Mouse (Mus musculus) brain, embryonic 14.5 days (tissue): Measurements from ENCODE around the gene Mapk9. TPM values are rescaled to one million over a fixed set of nuclear protein-coding genes. Genes with fewer than 3 reads are reported as not detected.

ENCODE experiments used
- DNase-seq: peaks from one replicate; pipeline ENCODE4 v3.0.0-alpha.2; 2011; ENCODE audit warnings: low read depth
- CTCF ChIP-seq: fragments of 200-500 bp; IDR thresholded peaks from 2 replicates; pipeline ENCODE4 v1.5.1; 2012; ENCODE audit warnings: inconsistent platforms, mild to moderate bottlenecking, moderate library complexity, borderline replicate concordance; ENCODE audit not compliant: insufficient read depth, insufficient read length; ENCODE audit errors: extremely low read depth
- POLR2A ChIP-seq: fragments of 200-500 bp; IDR thresholded peaks from 2 replicates; pipeline ENCODE4 v1.6.1; 2012; ENCODE audit warnings: mild to moderate bottlenecking, inconsistent platforms, borderline replicate concordance; ENCODE audit not compliant: poor library complexity, insufficient read depth, insufficient read length, severe bottlenecking; ENCODE audit errors: extremely low read depth
- polyA plus RNA-seq: library from polyadenylated mRNA; depleted of rRNA; stranded (reverse); fragments of >200 nt; gene quantifications from 2 replicates; pipeline ENCODE4 v1.2.3, GENCODE M21; 2012; rRNA removed

The Mapk9 gene
- polyA plus RNA-seq, 1 experiment: 89.3 TPM

DNA sequence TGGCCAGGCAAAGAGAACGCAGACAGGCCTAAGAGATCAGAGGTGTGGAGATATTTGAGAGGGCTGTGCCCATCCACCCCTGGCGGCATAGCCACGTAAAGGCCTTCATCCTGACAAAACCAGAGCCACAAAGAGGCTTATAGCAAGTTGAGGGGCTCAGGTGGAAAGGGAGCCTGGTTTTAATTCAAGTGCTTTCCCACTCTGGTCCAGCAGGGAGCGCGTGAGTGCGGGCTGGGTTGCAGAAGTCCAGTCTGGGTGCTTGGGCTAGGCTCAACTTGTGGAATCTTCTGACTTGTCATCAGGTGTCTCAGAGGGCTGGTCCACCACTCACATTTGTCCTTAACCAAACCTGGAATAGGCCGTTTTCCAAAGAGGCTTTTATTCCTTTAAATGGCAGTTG, 56.8 kb downstream of the Mapk9 start:
- TF ChIP-seq CTCF: peak; percentile 82
- no peak for TF ChIP-seq POLR2A
- peak; percentile 68 for DNase-seq

GRCm38 (mm10) chr11:49918521-49919180, 72.1 kb downstream of the Mapk9 start:
- peak; percentile 69 for DNase-seq
- TF ChIP-seq POLR2A (no peak), CTCF (no peak)

GRCm38 (mm10) chr11:49919304-49919703, 72.8 kb downstream of the Mapk9 start:
- no peak for TF ChIP-seq POLR2A
- no peak for TF ChIP-seq CTCF
- no peak for DNase-seq

DNA sequence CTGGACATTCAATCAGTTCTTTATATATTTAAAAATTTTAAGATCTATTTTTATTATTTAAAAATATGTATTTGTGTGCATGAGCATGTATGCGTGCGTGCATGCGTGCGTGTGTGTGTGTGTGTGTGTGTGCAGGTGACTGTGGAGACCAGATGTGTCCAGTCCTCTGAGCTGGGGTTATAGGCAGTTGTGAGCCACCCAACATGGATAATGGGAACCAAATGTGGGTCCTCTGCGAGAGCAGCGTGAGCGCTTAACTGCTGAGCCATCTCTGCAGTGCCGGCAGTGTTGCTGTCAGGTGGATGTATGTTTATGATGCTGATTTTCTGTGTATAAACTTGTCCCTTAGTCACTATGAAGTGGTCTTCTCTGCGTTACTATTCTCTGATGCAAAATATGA, 77.0 kb downstream of the Mapk9 start:
- no peak for DNase-seq
- TF ChIP-seq CTCF (no peak), POLR2A (no peak)

DNA sequence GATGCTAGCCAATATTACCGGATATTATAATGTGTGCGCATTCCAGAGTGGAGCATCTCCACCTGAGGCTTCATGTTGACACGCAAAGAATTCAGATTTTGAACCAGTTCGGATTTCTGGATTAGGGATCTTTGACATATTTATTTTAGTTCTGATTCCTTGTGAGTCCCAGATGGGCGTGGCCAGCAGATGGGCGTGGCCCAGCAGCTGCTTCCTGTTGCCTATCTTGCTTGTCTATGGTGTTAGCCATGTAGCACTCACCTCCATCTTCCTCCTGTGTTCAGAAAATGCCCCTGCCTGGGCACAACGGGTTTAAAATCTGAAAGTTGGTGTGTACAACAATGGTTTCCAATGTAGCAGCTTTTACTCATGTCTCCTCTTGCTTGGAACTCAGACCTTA, 79.6 kb downstream of the Mapk9 start:
- DNase-seq: no peak
- TF ChIP-seq POLR2A (no peak), CTCF (no peak)

- DNase-seq: peak; percentile 88
- TF ChIP-seq CTCF (0 out of 2 replicates have a peak, but pooled peaks have one; percentile 29), POLR2A (no peak)
These were observed 80.6 kb downstream of the Mapk9 start for GRCm38 (mm10) chr11:49927169-49927568.

- TF ChIP-seq POLR2A (no peak), CTCF (no peak)
- peak; percentile 40 for DNase-seq
These were observed 81.1 kb downstream of the Mapk9 start for GRCm38 (mm10) chr11:49927670-49928069.

DNA sequence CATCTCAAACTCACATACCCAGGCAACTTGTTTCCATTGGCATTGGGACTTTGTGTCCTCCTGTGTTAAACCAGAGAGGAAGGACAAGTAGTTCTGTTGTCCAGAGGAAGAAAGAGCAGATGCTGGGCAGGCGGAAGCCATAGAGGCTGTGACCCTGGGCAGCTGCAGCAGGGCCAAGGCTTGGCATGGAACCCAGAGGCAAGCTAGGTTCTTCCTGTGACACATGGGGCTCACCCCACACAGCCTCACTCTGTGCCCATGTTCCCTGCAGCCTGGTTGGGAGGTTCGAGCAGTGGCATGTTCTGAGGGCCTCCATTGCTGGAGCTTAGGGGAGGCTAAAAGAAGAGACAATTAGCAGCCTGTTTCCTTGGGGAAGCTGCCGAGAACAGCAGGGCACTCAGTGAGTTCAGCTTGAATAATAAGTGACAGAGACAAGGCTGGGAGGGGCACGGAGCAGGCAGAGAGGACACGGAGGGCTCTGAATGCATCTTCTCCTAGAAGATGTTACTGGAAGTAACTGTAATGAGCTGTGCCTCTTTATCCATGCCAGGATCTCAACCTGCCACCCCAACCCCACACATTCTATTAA, 84.6 kb downstream of the Mapk9 start:
- peak; percentile 63 for DNase-seq
- TF ChIP-seq POLR2A: no peak
- TF ChIP-seq CTCF: no peak

DNA sequence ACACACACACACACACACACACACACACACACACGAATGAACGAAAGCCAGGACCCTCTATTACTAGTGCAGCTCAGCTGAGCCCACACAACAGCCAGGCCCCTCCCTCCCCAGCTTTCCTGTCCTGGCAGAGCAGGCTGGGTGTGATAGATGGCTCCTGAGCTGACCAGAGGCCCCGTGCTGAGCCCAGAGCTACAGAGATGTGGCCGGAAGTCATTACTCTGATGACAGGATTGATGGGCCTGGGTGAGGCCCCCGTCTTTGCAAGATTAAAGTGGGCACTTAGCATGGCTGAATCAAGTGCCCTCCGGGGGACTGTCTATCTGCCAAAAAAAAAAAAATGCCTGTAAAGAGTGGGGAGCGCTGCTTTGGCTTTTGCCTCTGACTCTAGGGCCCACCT, 85.3 kb downstream of the Mapk9 start:
- no peak for TF ChIP-seq POLR2A
- no peak for TF ChIP-seq CTCF
- DNase-seq: peak; percentile 62

DNA sequence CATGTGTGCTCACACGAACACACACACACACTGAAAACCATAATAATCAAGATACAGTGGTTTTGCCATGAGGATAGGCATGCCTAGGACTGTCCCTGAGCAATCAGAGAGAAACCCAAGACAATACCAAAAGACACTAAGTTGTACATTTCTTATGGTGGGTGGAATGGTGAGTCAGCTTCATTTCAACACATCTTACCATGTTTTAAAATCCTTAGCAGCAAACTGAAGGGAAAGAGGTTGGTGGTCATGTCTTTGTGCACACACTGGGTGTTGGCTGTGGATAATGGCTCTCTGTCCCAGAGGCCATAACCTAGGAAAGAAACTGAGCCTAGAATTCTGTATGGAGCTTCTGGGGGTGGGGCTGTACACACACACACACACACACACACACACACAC, 87.3 kb downstream of the Mapk9 start:
- no peak for TF ChIP-seq CTCF
- no peak for DNase-seq

GRCm38 (mm10) chr11:49934322-49934721, 87.8 kb downstream of the Mapk9 start:
- peak; percentile 57 for DNase-seq
- no peak for TF ChIP-seq POLR2A
- TF ChIP-seq CTCF: no peak

Other genes starting within 250 kb of the Mapk9 start
- gene Flt4, start 237.5 kb upstream of the Mapk9 start, polyA plus RNA-seq: 2.3 and 3.7 TPM in 2 replicates
- not detected in 2 replicates for gene Scgb3a1, start 183.1 kb upstream of the Mapk9 start, polyA plus RNA-seq
- 72.9 and 74.3 TPM in 2 replicates for gene Cnot6, start 134.0 kb upstream of the Mapk9 start, polyA plus RNA-seq
- gene Gfpt2, start 52.6 kb upstream of the Mapk9 start, polyA plus RNA-seq: 5.5 and 6.7 TPM in 2 replicates
- gene Rasgef1c, start 55.1 kb downstream of the Mapk9 start, polyA plus RNA-seq: 10.4 and 16.4 TPM in 2 replicates
- gene Rnf130, start 178.6 kb downstream of the Mapk9 start, polyA plus RNA-seq: 45.4 and 47.7 TPM in 2 replicates